Mouse (Mus musculus) heart, postnatal 0 days (tissue): ENCODE measurements around the gene Erich2. TPM values are rescaled to one million over a fixed set of nuclear protein-coding genes. Genes with fewer than 3 reads are reported as not detected.

Source experiments
- ATAC-seq: fragments of 200-750 bp; cut with Nextera tagmentation; 2 replicates; pipeline ENCODE4 v1.8.0; 2017; ENCODE audit warnings: low read depth, moderate number of reproducible peaks, moderate library complexity; ENCODE audit not compliant: insufficient read depth
- DNase-seq: peaks from one replicate; pipeline ENCODE4 v3.0.0-alpha.2; 2016; ENCODE audit warnings: low spot score
- H3K27ac ChIP-seq: fragments of 300-500 bp; sonication (generic); 2 replicates; pipeline ENCODE4 v1.5.1; 2014; ENCODE audit warnings: low read depth, mild to moderate bottlenecking
- H3K27me3 ChIP-seq: fragments of 300-500 bp; sonication (generic); 2 replicates; pipeline ENCODE4 v1.6.1; 2014; ENCODE audit warnings: low read length, mixed read lengths; ENCODE audit not compliant: control insufficient read depth, insufficient read depth
- H3K36me3 ChIP-seq: fragments of 300-500 bp; sonication (generic); replicated peaks from 2 replicates; pipeline ENCODE4 v1.6.1; 2014; ENCODE audit warnings: low read length, mixed read lengths; ENCODE audit not compliant: control insufficient read depth, insufficient read depth
- H3K4me1 ChIP-seq: fragments of 300-500 bp; sonication (generic); 2 replicates; pipeline ENCODE4 v1.6.1; 2014; ENCODE audit warnings: antibody characterized with exemption; ENCODE audit not compliant: control insufficient read depth, insufficient read depth
- H3K4me2 ChIP-seq: fragments of 300-500 bp; sonication (generic); 2 replicates; pipeline ENCODE4 v1.6.1; 2014; ENCODE audit warnings: low read depth, mild to moderate bottlenecking, low read length, moderate library complexity
- H3K4me3 ChIP-seq: fragments of 300-500 bp; sonication (generic); 2 replicates; pipeline ENCODE4 v1.5.1; 2014; ENCODE audit warnings: low read depth, low read length
- H3K9ac ChIP-seq: fragments of 300-500 bp; sonication (generic); replicated peaks from 2 replicates; pipeline ENCODE4 v1.6.1; 2014; ENCODE audit warnings: low read depth, low read length, mixed read lengths
- H3K9me3 ChIP-seq: fragments of 300-500 bp; sonication (generic); replicated peaks from 2 replicates; pipeline ENCODE4 v1.6.1; 2016; ENCODE audit warnings: low read length; ENCODE audit not compliant: control insufficient read depth
- CTCF ChIP-seq: IDR thresholded peaks from 2 replicates; pipeline ENCODE4 v1.5.1; 2016; ENCODE audit warnings: antibody characterized with exemption, control low read depth, low read depth
- EP300 ChIP-seq: IDR thresholded peaks from 2 replicates; pipeline ENCODE4 v1.6.1; 2016; ENCODE audit warnings: antibody characterized with exemption, low read depth
- WGBS: fragments of 180-500 bp; shearing (Covaris S2); extraction: QIAGEN DNeasy Blood & Tissue Kit; methylation state at CpG from one replicate; pipeline ENCODE4 v1.1.7; 2014; 5-methylcytosine and 5-hydroxymethylcytosine counted together
- polyA plus RNA-seq: library from polyadenylated mRNA; unstranded; fragments of >200 nt; fragmentation: Nextera tagmentation; extraction: Ambion mirVana; gene quantifications from 2 replicates; pipeline ENCODE4 v1.2.1, GENCODE M21; 2015
- total RNA-seq: library from RNA; depleted of rRNA; stranded (reverse); fragments of >200 nt; gene quantifications from 2 replicates; pipeline ENCODE4 v1.2.3, GENCODE M21; 2014; ENCODE audit warnings: low replicate concordance

Gene Erich2
- total and polyA plus RNA-seq, 2 experiments from 2014 or later: 0.19 TPM; not detected in 1

DNA sequence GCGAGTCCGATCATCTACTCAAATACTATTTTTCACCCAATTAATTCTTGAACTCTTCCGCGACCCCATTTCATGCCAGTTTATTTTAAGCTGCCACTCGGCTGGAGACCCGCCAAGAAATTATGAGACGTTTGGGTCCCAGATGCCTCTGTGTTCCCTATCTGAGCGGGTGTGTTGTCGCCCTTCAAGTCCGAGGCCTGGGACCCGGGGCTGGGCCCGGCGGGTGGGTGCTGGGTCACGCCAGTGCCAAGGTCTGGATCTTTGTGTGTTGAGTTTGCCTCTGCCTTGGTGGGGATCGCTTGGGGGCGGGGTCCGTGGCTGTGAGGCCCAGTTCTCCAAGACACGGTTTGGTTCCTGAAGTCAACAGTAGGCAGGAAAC, 58.0 kb downstream of the Erich2 start:
- H3K4me1 ChIP-seq: peaks cover 27% of the 10 kb centered on the region
- TF ChIP-seq CTCF (no peak), EP300 (no peak)
- peaks cover 92% of the 10 kb centered on the region for H3K27me3 ChIP-seq
- ATAC-seq (no peak), DNase-seq (no peak)
- 4% methylated on average over 18 of the region's 18 CpGs for WGBS
- peak overlapping the region; percentile 20; the same call in 1 of the 2 replicates for H3K4me3 ChIP-seq
- H3K27ac ChIP-seq: no peak overlapping the region
- no peak overlapping the region for H3K9ac ChIP-seq
- no peaks in the 10 kb centered on the region for H3K36me3 ChIP-seq
- peak overlapping the region; percentile 51 for H3K4me2 ChIP-seq
- no peaks in the 10 kb centered on the region for H3K9me3 ChIP-seq

DNA sequence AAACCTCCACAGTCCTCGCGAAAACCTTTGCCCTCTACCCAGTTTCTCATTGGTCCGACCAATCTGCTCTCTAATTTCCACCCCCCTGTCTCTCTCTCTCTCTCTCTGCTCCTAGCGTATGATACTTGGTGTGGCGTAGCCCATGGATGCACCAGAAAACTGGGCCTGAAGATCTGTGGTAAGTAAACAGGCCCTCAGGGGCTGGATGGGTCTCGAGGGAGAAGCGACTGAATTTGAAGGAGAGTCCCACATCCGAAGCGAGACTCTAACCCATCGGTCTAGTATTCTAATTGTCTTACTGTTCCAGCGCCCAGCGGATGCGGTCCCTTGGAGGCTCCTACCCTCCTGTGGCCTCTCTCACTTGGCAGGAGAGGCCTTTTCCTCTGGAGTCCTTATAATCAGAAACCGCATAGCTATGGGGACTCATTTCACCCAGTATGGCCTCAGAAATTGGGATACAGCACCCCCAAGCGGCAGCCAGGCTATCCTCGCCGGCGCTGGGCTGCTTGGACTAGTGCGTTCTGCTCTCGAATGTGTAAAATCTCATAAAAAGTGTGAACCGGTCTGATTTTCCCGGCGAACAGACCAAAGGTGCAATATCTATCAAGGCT, 58.6 kb downstream of the Erich2 start:
- ATAC-seq: no peak
- no peak overlapping the region for H3K27ac ChIP-seq
- H3K36me3 ChIP-seq: no peaks in the 10 kb centered on the region
- WGBS: 13% methylated on average over 23 of the region's 23 CpGs
- H3K27me3 ChIP-seq: peaks cover 91% of the 10 kb centered on the region
- H3K4me1 ChIP-seq: peaks cover 27% of the 10 kb centered on the region
- peak; percentile 26 for DNase-seq
- H3K9ac ChIP-seq: no peak overlapping the region
- peak overlapping the region; percentile 90 for H3K4me2 ChIP-seq
- H3K4me3 ChIP-seq: peak overlapping the region; percentile 53; the same call in 1 of the 2 replicates
- no peaks in the 10 kb centered on the region for H3K9me3 ChIP-seq
- TF ChIP-seq CTCF (peak; percentile 39), EP300 (no peak)

DNA sequence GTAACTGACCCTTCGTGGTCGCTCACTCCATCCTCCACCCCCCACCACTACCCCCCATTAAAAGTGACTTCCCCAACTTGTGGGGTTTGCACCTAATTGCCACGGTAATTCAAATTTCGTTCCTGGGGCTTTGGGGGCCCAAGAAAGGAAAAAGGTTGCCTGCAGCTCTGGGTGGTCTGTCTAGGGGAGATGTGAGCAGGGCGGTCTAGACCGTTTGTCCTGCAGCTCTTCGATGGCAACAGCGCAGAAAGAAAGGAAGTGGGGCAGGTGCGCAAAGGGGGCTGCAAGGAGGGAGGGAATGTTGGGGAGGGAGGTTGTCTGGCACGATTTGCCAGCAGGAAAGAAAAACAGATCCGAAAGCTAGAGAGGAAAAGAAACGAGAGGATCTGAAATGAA, 59.1 kb downstream of the Erich2 start:
- TF ChIP-seq EP300 (no peak), CTCF (no peak)
- H3K27me3 ChIP-seq: peaks cover 90% of the 10 kb centered on the region
- ATAC-seq: no peak
- peak overlapping the region; percentile 90 for H3K4me2 ChIP-seq
- no peak overlapping the region for H3K27ac ChIP-seq
- no peaks in the 10 kb centered on the region for H3K36me3 ChIP-seq
- H3K4me1 ChIP-seq: peaks cover 27% of the 10 kb centered on the region
- H3K4me3 ChIP-seq: peak overlapping the region; percentile 53
- no peak for DNase-seq
- 0 out of 2 replicates have a peak overlapping the region, but pooled peaks have one; percentile 20 for H3K9ac ChIP-seq
- WGBS: 2% methylated on average over 12 of the region's 12 CpGs
- H3K9me3 ChIP-seq: no peaks in the 10 kb centered on the region

DNA sequence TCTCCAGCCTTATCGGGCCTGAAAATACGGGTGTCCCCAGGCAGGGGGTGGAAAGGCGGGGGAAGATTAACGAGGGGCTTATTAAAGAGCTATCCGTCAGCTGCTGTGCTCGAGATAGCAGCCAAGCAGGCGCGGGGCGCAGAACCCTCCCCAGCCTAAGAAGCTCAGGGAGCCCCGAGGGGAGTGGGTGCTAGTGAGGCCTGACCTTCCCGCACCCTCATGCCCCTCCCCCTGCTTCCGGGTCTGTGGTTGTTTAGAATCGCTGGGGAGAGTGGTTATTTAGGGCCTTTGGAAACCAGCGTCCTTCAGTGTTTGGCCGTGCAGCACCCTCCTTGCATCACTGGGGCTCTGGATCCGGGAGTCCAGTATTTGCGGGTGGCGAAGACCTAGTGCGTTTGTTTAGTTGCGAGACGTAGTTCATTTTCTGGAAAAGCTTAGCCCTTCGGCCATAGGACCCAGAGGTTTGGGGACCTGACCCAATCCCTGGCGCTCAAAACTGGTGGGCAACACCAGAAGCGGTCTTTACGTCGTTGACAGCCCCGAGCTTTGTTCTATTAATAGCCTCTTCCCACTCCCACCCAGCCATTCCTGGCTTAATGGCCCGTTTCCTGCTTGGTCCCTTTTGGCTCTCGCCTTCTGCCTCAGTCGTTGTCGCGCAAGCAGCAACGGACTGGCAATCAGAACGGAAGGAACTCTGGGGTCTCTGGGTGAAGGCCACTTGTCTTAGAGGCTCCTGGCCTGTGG, 59.8 kb downstream of the Erich2 start:
- peaks cover 27% of the 10 kb centered on the region for H3K4me1 ChIP-seq
- DNase-seq: no peak
- H3K4me3 ChIP-seq: peak overlapping the region; percentile 53
- WGBS: under 1% methylated on average over 34 of the region's 34 CpGs
- H3K9me3 ChIP-seq: no peaks in the 10 kb centered on the region
- peaks cover 87% of the 10 kb centered on the region for H3K27me3 ChIP-seq
- H3K9ac ChIP-seq: peak overlapping the region; percentile 20; the same call in 1 of the 2 replicates
- H3K36me3 ChIP-seq: no peaks in the 10 kb centered on the region
- peak overlapping the region; percentile 90 for H3K4me2 ChIP-seq
- H3K27ac ChIP-seq: no peak overlapping the region
- no peak for TF ChIP-seq EP300
- no peak for TF ChIP-seq CTCF
- 0 out of 2 replicates have a peak, but pooled peaks have one; percentile 33 for ATAC-seq

DNA sequence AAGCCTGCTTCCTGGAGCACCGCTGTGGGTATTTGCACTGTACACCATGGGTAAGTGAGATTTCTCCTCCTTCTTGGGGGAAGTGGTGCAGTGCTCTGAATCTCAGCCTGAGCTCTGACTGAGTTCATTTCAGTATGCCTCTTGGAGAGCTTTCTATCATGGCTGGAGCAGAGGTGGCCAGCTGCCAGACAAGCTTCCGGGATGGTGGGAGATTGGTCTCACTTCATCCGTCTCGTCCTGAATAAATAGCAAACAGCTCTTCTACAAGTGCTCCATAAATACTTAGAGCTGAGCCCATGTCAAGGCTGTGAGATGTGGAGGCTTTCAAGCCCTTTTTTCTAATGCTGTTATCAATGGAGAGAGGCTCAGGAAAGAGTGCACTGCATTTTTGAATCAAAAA, 63.1 kb downstream of the Erich2 start:
- Histone ChIP-seq H3K4me3 (no peak overlapping the region), H3K27me3 (peaks cover 59% of the 10 kb centered on the region), H3K9ac (no peak overlapping the region), H3K9me3 (no peaks in the 10 kb centered on the region), H3K27ac (no peak overlapping the region), H3K4me2 (no peak overlapping the region), H3K36me3 (no peaks in the 10 kb centered on the region), H3K4me1 (peaks cover 20% of the 10 kb centered on the region)
- no peak for ATAC-seq
- WGBS: 33% methylated on average over 4 of the region's 4 CpGs
- TF ChIP-seq CTCF: no peak
- no peak for TF ChIP-seq EP300
- no peak for DNase-seq
